Mouse (Mus musculus) liver, embryonic 14.5 days (tissue): ENCODE data around the gene Obscn. TPM values are rescaled to one million over a fixed set of nuclear protein-coding genes. Genes with fewer than 3 reads are reported as not detected.

ENCODE experiments used
- ATAC-seq: fragments of 200-750 bp; cut with Nextera tagmentation; 2 replicates; pipeline ENCODE4 v1.8.0; 2017; ENCODE audit warnings: moderate number of reproducible peaks, mild to moderate bottlenecking, moderate library complexity; ENCODE audit not compliant: insufficient read depth
- DNase-seq, 3 experiments: peaks; one replicate each; pipeline ENCODE4 v3.0.0-alpha.2; 2012 to 2013; ENCODE audit warnings: low read depth in 3 of 3, low spot score in 3 of 3
- H3K27ac ChIP-seq: fragments of 300-500 bp; sonication (generic); 2 replicates; pipeline ENCODE4 v1.5.1; 2014; ENCODE audit warnings: moderate library complexity, mild to moderate bottlenecking, control low read depth, inconsistent platforms
- H3K27me3 ChIP-seq: fragments of 300-500 bp; sonication (generic); 2 replicates; pipeline ENCODE4 v1.6.1; 2014; ENCODE audit warnings: mild to moderate bottlenecking, low read length, moderate library complexity; ENCODE audit not compliant: control insufficient read depth, insufficient read depth
- H3K36me3 ChIP-seq: fragments of 300-500 bp; sonication (generic); replicated peaks from 2 replicates; pipeline ENCODE4 v1.6.1; 2014; ENCODE audit warnings: low read depth; ENCODE audit not compliant: control insufficient read depth, insufficient read depth
- H3K4me1 ChIP-seq, 2 experiments: fragments of 200-500 bp in 1 of 2; fragments of 300-500 bp in 1 of 2; sonication (generic) in 1 of 2; replicated peaks; 2 replicates each; pipeline ENCODE4 v1.6.1; 2012 to 2014; ENCODE audit warnings: antibody characterized with exemption in 1 of 2, inconsistent platforms in 1 of 2, low read length in 1 of 2; ENCODE audit not compliant: control insufficient read depth in 2 of 2, insufficient read depth in 2 of 2
- H3K4me2 ChIP-seq: fragments of 300-500 bp; sonication (generic); 2 replicates; pipeline ENCODE4 v1.6.1; 2014; ENCODE audit warnings: low read depth, mild to moderate bottlenecking, control low read depth, moderate library complexity
- H3K4me3 ChIP-seq, 2 experiments: fragments of 200-500 bp in 1 of 2; fragments of 300-500 bp in 1 of 2; sonication (generic) in 1 of 2; 2 replicates each; pipeline ENCODE4 v1.5.1; 2012 to 2014; ENCODE audit warnings: low read depth in 2 of 2, low read length in 2 of 2, mild to moderate bottlenecking in 2 of 2, control low read depth in 1 of 2, inconsistent platforms in 1 of 2, moderate library complexity in 1 of 2; ENCODE audit not compliant: insufficient read depth in 1 of 2
- H3K9ac ChIP-seq: fragments of 300-500 bp; sonication (generic); replicated peaks from 2 replicates; pipeline ENCODE4 v1.6.1; 2014; ENCODE audit warnings: mild to moderate bottlenecking, control low read depth, moderate library complexity
- H3K9me3 ChIP-seq: fragments of 300-500 bp; sonication (generic); 2 replicates; pipeline ENCODE4 v1.6.1; 2016; ENCODE audit warnings: low read length, mixed read lengths; ENCODE audit not compliant: control insufficient read depth
- CTCF ChIP-seq: IDR thresholded peaks from 2 replicates; pipeline ENCODE4 v1.5.1; 2016; ENCODE audit warnings: antibody characterized with exemption, low read depth, control low read depth
- EP300 ChIP-seq: IDR thresholded peaks from 2 replicates; pipeline ENCODE4 v1.6.1; 2016; ENCODE audit warnings: antibody characterized with exemption, low read depth
- WGBS: fragments of 180-500 bp; shearing (Covaris S2); extraction: QIAGEN DNeasy Blood & Tissue Kit; methylation state at CpG from one replicate; pipeline ENCODE4 v1.1.7; 2014; ENCODE audit not compliant: insufficient replicate concordance; 5-methylcytosine and 5-hydroxymethylcytosine counted together
- polyA plus RNA-seq, 2 experiments: library from polyadenylated mRNA; depleted of rRNA in 1 of 2; stranded (reverse) in 1 of 2; unstranded in 1 of 2; fragments of >200 nt; fragmentation: Nextera tagmentation in 1 of 2; extraction: Ambion mirVana in 1 of 2; gene quantifications; 2 replicates each; pipeline versions ENCODE4 v1.2.1 to v1.2.3; 2012 to 2014

The Obscn gene
- polyA plus RNA-seq, 2 experiments, result 0.06 to 0.11 TPM

DNA sequence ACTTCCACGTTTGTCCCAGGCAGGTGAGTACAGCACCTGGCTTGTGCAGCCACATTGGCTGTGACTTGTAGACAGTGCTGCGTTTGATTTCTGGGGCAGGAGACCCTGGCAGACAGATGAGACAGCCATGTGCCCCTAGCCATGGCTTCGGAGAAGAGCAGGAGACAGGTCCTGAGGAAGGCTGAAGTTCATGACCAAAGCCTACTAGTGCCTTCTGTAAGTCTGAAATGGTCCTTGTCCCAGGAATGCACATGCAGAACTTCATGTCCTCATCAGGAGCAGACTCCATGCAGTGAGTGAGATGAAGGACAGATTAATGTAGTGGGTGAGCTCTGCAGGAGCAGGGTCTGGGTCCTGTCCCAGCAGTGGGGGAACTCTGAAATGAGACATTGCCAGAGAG is 144.3 kb downstream of the Obscn start:
- H3K9me3 ChIP-seq, result no peaks in the 10 kb centered on the region
- peaks cover 8 to 19% of the 10 kb centered on the region in 2 experiments for H3K4me1 ChIP-seq

DNA sequence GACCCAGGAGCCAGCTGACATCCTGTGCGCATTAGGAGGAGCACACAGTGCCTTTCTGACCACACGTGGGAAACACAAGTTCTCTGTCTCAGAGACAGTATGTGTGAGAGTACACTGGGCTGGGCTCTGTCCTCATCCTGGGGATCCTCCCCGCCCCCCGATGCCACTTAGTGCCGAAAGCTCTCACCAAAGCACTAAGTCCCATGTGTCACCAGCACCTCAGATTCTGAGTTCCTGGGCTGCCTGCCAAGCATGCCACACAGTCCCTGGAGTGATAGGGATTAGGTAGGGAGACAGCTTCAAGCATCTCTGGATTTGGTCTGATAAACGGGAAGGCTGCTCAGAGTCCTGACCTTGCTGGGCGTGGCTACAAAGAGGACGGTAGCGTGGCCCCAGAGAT is 145.4 kb downstream of the Obscn start:
- Histone ChIP-seq H3K4me2 (no peak overlapping the region), H3K4me3 (no peak overlapping the region), H3K27ac (no peak overlapping the region), H3K36me3 (peaks cover 6% of the 10 kb centered on the region), H3K4me1 (peaks cover 8 to 19% of the 10 kb centered on the region in 2 experiments), H3K27me3 (no peaks in the 10 kb centered on the region; the same call in 1 of the 2 replicates), H3K9me3 (no peaks in the 10 kb centered on the region), H3K9ac (no peak overlapping the region)
- WGBS, result 60% methylated on average over 9 of the region's 9 CpGs
- no peak for TF ChIP-seq EP300
- TF ChIP-seq CTCF, result no peak
- no peak for ATAC-seq
- DNase-seq, result no peak

More for the DNA sequence above, 144.3 kb downstream of the Obscn start:
- DNase-seq, result no peak
- 67% methylated on average over 3 of the region's 3 CpGs for WGBS
- no peak overlapping the region for H3K4me3 ChIP-seq
- H3K27me3 ChIP-seq, result no peaks in the 10 kb centered on the region; the same call in 1 of the 2 replicates
- no peak for ATAC-seq
- H3K4me2 ChIP-seq, result no peak overlapping the region
- H3K9ac ChIP-seq, result no peak overlapping the region
- H3K27ac ChIP-seq, result no peak overlapping the region
- TF ChIP-seq CTCF (no peak), EP300 (no peak)
- H3K36me3 ChIP-seq, result peaks cover 6% of the 10 kb centered on the region

DNA sequence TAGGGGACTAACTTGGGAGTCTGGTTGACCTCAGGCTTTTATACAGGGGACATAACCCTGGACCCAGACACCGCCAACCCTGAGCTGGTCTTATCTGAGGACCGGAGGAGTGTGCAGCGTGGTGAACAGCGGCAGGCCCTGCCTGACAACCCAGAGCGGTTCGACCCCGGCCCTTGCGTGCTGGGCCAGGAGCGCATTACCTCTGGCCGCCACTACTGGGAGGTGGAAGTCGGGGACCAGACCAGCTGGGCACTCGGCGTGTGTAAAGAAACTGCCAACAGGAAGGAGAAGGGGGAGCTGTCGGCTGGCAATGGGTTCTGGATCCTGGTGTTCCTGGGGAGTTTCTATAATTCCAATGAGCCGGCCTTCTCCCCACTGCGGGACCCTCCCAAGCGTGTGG is 146.1 kb downstream of the Obscn start:
- no peak for DNase-seq
- Histone ChIP-seq H3K27ac (no peak overlapping the region), H3K4me3 (no peak overlapping the region), H3K4me2 (no peak overlapping the region), H3K36me3 (peaks cover 6% of the 10 kb centered on the region), H3K9ac (no peak overlapping the region), H3K27me3 (no peaks in the 10 kb centered on the region; the same call in 1 of the 2 replicates), H3K4me1 (peaks cover 8 to 19% of the 10 kb centered on the region in 2 experiments), H3K9me3 (no peaks in the 10 kb centered on the region)
- 79% methylated on average over 17 of the region's 17 CpGs for WGBS
- TF ChIP-seq EP300 (no peak), CTCF (no peak)
- no peak for ATAC-seq

DNA sequence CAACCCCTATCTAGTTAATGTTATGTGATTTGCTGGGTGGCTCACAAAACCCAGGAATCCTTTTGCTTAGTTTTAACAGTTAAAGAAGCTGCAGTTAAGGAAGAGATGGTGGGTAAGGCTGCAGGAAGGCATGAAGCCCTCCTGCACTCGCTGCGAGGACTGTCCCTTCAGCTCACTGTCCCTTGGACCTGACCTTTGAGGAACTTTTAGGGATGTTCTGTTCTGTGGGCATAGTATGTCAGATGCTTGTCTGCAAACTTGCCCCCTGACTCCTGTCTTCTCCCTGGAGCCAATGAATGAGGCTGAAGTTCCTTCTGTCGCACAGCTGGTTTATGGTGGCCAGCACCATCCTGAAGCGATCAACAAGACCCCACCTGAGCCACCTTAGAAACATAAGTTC is 147.0 kb downstream of the Obscn start:
- WGBS, result 85% methylated on average over 4 of the region's 4 CpGs
- TF ChIP-seq CTCF (no peak), EP300 (no peak)
- Histone ChIP-seq H3K27ac (no peak overlapping the region), H3K4me2 (no peak overlapping the region), H3K36me3 (peaks cover 6% of the 10 kb centered on the region), H3K4me3 (no peak overlapping the region), H3K9me3 (no peaks in the 10 kb centered on the region), H3K9ac (no peak overlapping the region), H3K27me3 (no peaks in the 10 kb centered on the region), H3K4me1 (peaks cover 5 to 14% of the 10 kb centered on the region in 2 experiments)
- no peak for DNase-seq
- no peak for ATAC-seq

DNA sequence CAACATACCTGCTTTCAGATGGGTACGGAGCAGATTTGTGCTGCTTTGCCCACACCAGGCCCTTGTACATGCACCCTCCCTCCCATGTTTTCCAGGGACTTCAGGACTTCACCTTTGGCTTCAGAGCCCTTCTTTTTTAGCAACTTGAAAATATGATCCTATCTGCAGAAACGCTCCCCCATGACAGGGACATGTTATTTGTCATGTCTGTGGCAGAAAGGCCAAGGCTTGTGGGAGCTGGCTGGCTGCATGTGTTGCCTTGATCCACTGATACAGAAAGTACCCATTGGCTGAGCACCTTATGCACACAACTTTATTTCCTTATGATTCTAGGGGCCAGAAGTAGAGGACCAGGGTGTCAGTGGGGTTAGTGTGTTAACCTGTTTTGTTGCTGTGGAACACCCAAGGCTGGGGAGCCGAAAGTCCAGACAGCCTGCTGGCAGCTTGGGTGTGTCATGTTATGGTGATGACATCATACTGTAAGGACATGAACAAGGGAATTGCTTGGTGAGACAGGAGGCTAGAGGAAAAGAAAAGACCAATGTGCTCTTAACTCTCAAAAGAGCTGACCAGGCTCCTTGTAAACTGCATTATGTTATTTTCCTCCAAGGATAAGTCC is 150.8 kb downstream of the Obscn start:
- TF ChIP-seq CTCF (no peak), EP300 (no peak)
- H3K36me3 ChIP-seq, result peaks cover 23% of the 10 kb centered on the region
- 73% methylated on average over 3 of the region's 3 CpGs for WGBS

More for the DNA sequence above, 150.8 kb downstream of the Obscn start:
- Histone ChIP-seq H3K9ac (no peak overlapping the region), H3K27ac (no peak overlapping the region), H3K4me3 (no peak overlapping the region), H3K27me3 (no peaks in the 10 kb centered on the region), H3K4me1 (peaks cover 0 to 3% of the 10 kb centered on the region in 2 experiments; a peak in 1 of 4 replicates), H3K9me3 (no peaks in the 10 kb centered on the region), H3K4me2 (no peak overlapping the region)
- ATAC-seq (no peak), DNase-seq (no peak)
